Mouse (Mus musculus) heart, postnatal 0 days (tissue): ENCODE measurements at regions not wholly inside any gene's neighbourhood (a gene's known extent, or its start where the extent isn't known, plus 50 kb on each side); places are given as distances from the start of the nearest gene placed in this dataset.

Experiments used
- ATAC-seq: fragments of 200-750 bp; cut with Nextera tagmentation; 2 replicates; pipeline ENCODE4 v1.8.0; 2017; ENCODE audit warnings: low read depth, moderate number of reproducible peaks, moderate library complexity; ENCODE audit not compliant: insufficient read depth
- DNase-seq: peaks from one replicate; pipeline ENCODE4 v3.0.0-alpha.2; 2016; ENCODE audit warnings: low spot score
- H3K27ac ChIP-seq: fragments of 300-500 bp; sonication (generic); 2 replicates; pipeline ENCODE4 v1.5.1; 2014; ENCODE audit warnings: low read depth, mild to moderate bottlenecking
- H3K27me3 ChIP-seq: fragments of 300-500 bp; sonication (generic); 2 replicates; pipeline ENCODE4 v1.6.1; 2014; ENCODE audit warnings: low read length, mixed read lengths; ENCODE audit not compliant: control insufficient read depth, insufficient read depth
- H3K36me3 ChIP-seq: fragments of 300-500 bp; sonication (generic); replicated peaks from 2 replicates; pipeline ENCODE4 v1.6.1; 2014; ENCODE audit warnings: low read length, mixed read lengths; ENCODE audit not compliant: control insufficient read depth, insufficient read depth
- H3K4me1 ChIP-seq: fragments of 300-500 bp; sonication (generic); 2 replicates; pipeline ENCODE4 v1.6.1; 2014; ENCODE audit warnings: antibody characterized with exemption; ENCODE audit not compliant: control insufficient read depth, insufficient read depth
- H3K4me2 ChIP-seq: fragments of 300-500 bp; sonication (generic); 2 replicates; pipeline ENCODE4 v1.6.1; 2014; ENCODE audit warnings: low read depth, mild to moderate bottlenecking, low read length, moderate library complexity
- H3K4me3 ChIP-seq: fragments of 300-500 bp; sonication (generic); 2 replicates; pipeline ENCODE4 v1.5.1; 2014; ENCODE audit warnings: low read depth, low read length
- H3K9ac ChIP-seq: fragments of 300-500 bp; sonication (generic); replicated peaks from 2 replicates; pipeline ENCODE4 v1.6.1; 2014; ENCODE audit warnings: low read depth, low read length, mixed read lengths
- H3K9me3 ChIP-seq: fragments of 300-500 bp; sonication (generic); replicated peaks from 2 replicates; pipeline ENCODE4 v1.6.1; 2016; ENCODE audit warnings: low read length; ENCODE audit not compliant: control insufficient read depth
- CTCF ChIP-seq: IDR thresholded peaks from 2 replicates; pipeline ENCODE4 v1.5.1; 2016; ENCODE audit warnings: antibody characterized with exemption, control low read depth, low read depth
- EP300 ChIP-seq: IDR thresholded peaks from 2 replicates; pipeline ENCODE4 v1.6.1; 2016; ENCODE audit warnings: antibody characterized with exemption, low read depth
- WGBS: fragments of 180-500 bp; shearing (Covaris S2); extraction: QIAGEN DNeasy Blood & Tissue Kit; methylation state at CpG from one replicate; pipeline ENCODE4 v1.1.7; 2014; 5-methylcytosine and 5-hydroxymethylcytosine counted together

- H3K9ac ChIP-seq: no peak overlapping the region
- ATAC-seq (no peak), DNase-seq (no peak)
- H3K27me3 ChIP-seq: no peaks in the 10 kb centered on the region
- WGBS: 30% methylated on average over 1 of the region's 1 CpGs
- no peak overlapping the region for H3K4me2 ChIP-seq
- TF ChIP-seq CTCF: no peak
- TF ChIP-seq EP300: no peak
- no peaks in the 10 kb centered on the region for H3K36me3 ChIP-seq
- H3K27ac ChIP-seq: no peak overlapping the region
- peaks cover 5% of the 10 kb centered on the region; the same call in 1 of the 2 replicates for H3K9me3 ChIP-seq
- no peak overlapping the region for H3K4me3 ChIP-seq
- H3K4me1 ChIP-seq: no peaks in the 10 kb centered on the region
Observed at GRCm38 (mm10) chr7:93511237-93511636, 431.6 kb downstream of the Fam181b start.

- H3K4me2 ChIP-seq: no peak overlapping the region
- ATAC-seq: no peak
- H3K27ac ChIP-seq: no peak overlapping the region
- TF ChIP-seq EP300: no peak
- no peak for TF ChIP-seq CTCF
- no peaks in the 10 kb centered on the region for H3K4me1 ChIP-seq
- no peak overlapping the region for H3K9ac ChIP-seq
- no peaks in the 10 kb centered on the region for H3K27me3 ChIP-seq
- H3K9me3 ChIP-seq: no peaks in the 10 kb centered on the region
- H3K36me3 ChIP-seq: no peaks in the 10 kb centered on the region
- WGBS: 53% methylated on average over 3 of the region's 3 CpGs
- H3K4me3 ChIP-seq: no peak overlapping the region
- DNase-seq: no peak
Observed at GRCm38 (mm10) chr7:93559131-93559530, 479.5 kb downstream of the Fam181b start.

DNA sequence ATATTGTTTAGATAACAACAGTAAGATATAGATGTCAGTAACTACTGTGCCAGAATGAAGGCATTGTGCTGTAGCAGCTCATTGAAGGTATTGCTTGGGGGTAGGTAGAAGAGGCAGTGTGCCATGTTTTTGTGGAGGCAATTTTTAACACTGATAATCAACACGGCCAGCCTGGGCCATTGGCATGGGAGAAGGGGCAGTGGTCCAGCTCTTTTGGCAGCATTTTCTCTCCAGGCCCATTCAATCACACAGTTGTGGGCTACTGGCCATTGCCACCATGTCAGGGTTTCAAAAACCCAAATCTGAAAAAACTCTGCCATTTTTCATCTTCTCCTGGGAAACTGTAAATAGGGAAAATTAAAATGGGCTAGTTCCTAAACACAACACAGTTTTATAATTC, 497.9 kb downstream of the Fam181b start:
- ATAC-seq (no peak), DNase-seq (no peak)
- TF ChIP-seq EP300 (no peak), CTCF (no peak)
- no peaks in the 10 kb centered on the region for H3K36me3 ChIP-seq
- H3K27ac ChIP-seq: no peak overlapping the region
- H3K9me3 ChIP-seq: no peaks in the 10 kb centered on the region
- H3K27me3 ChIP-seq: no peaks in the 10 kb centered on the region
- no peak overlapping the region for H3K4me2 ChIP-seq
- H3K9ac ChIP-seq: no peak overlapping the region
- 63% methylated on average over 1 of the region's 1 CpGs for WGBS
- no peaks in the 10 kb centered on the region for H3K4me1 ChIP-seq
- no peak overlapping the region for H3K4me3 ChIP-seq

- ATAC-seq (no peak), DNase-seq (no peak)
- Histone ChIP-seq H3K27ac (no peak overlapping the region), H3K9ac (no peak overlapping the region), H3K36me3 (no peaks in the 10 kb centered on the region), H3K27me3 (no peaks in the 10 kb centered on the region), H3K4me3 (no peak overlapping the region), H3K4me2 (no peak overlapping the region), H3K4me1 (no peaks in the 10 kb centered on the region), H3K9me3 (no peaks in the 10 kb centered on the region)
- no peak for TF ChIP-seq CTCF
- no peak for TF ChIP-seq EP300
Observed at GRCm38 (mm10) chr7:93587121-93587520, 507.5 kb downstream of the Fam181b start.

GRCm38 (mm10) chr7:93588088-93588487, 508.4 kb downstream of the Fam181b start:
- no peaks in the 10 kb centered on the region for H3K9me3 ChIP-seq
- no peaks in the 10 kb centered on the region for H3K4me1 ChIP-seq
- H3K36me3 ChIP-seq: no peaks in the 10 kb centered on the region
- ATAC-seq: no peak
- H3K27me3 ChIP-seq: no peaks in the 10 kb centered on the region
- WGBS: 74% methylated on average over 1 of the region's 1 CpGs
- no peak overlapping the region for H3K4me3 ChIP-seq
- no peak overlapping the region for H3K4me2 ChIP-seq
- H3K27ac ChIP-seq: no peak overlapping the region
- DNase-seq: no peak
- no peak overlapping the region for H3K9ac ChIP-seq
- no peak for TF ChIP-seq EP300
- no peak for TF ChIP-seq CTCF
